Mouse (Mus musculus): ENCODE data around the gene Naga. TPM values are rescaled to one million over a fixed set of nuclear protein-coding genes. Genes with fewer than 3 reads are reported as not detected.

Naga gene
- total RNA-seq, 2 experiments from 2014 or later, result 30.4 to 38.0 TPM

Other genes starting within 250 kb of the Naga start
- 10 to 100 TPM; 13.6 to 13.8 TPM for gene Ccdc134, start 211.0 kb downstream of the Naga start, total RNA-seq (2021)
- 100 to 1,000 TPM; 179 to 183 TPM for gene Srebf2, start 191.7 kb downstream of the Naga start, total RNA-seq (2021)
- gene Shisa8, start 126.1 kb downstream of the Naga start, total RNA-seq (2021), result 1 to 10 TPM; 2.3 to 4.2 TPM
- under 1 TPM; 0.41 TPM for gene Tnfrsf13c, start 114.6 kb downstream of the Naga start, total RNA-seq (2021)
- gene Cenpm, start 94.2 kb downstream of the Naga start, total RNA-seq (2021), result 1 to 10 TPM; 3.5 to 3.9 TPM
- 100 to 1,000 TPM in 1 of 2 experiments, 10 to 100 TPM in 1; 99.5 to 102 TPM for gene 1500009C09Rik, start 86.5 kb downstream of the Naga start, total RNA-seq (2021)
- 100 to 1,000 TPM; 436 to 478 TPM for gene Sept3, start 64.0 kb downstream of the Naga start, total RNA-seq (2021)
- not detected for gene Wbp2nl, start 40.0 kb downstream of the Naga start, total RNA-seq (2021)
- gene Pheta2, start within 50 bp of the Naga start, total RNA-seq (2021), result under 1 TPM; 0.46 to 0.53 TPM
- gene Smdt1, start within 50 bp of the Naga start, total RNA-seq (2021), result 100 to 1,000 TPM; 136 to 138 TPM
- 100 to 1,000 TPM; 191 to 196 TPM for gene Ndufa6, start 15.4 kb upstream of the Naga start, total RNA-seq (2021)
- 10 to 100 TPM; 34.4 TPM for gene Cyp2d22, start 41.3 kb upstream of the Naga start, total RNA-seq (2021)
- gene Cyp2d11, start 55.1 kb upstream of the Naga start, total RNA-seq (2021), result under 1 TPM in 1 of 2 experiments, not detected in 1; 0.53 TPM
- not detected for gene Cyp2d10, start 68.3 kb upstream of the Naga start, total RNA-seq (2021)
- gene Cyp2d9, start 94.5 kb upstream of the Naga start, total RNA-seq (2021), result not detected
- not detected for gene Cyp2d12, start 216.1 kb upstream of the Naga start, total RNA-seq (2021)

Data from left cerebral cortex, postnatal 25 days (tissue).